Mouse (Mus musculus) liver, adult 2 months (tissue): ENCODE data around the gene Sv2a. TPM values are rescaled to one million over a fixed set of nuclear protein-coding genes. Genes with fewer than 3 reads are reported as not detected.
"Not testable (repeated sequence)": the region's sequence is repeated elsewhere in the genome, so short reads cannot be mapped to it uniquely, and the experiment has no call there.

Source experiments
- DNase-seq: peaks from one replicate; pipeline ENCODE4 v3.0.0-alpha.2; 2011; ENCODE audit warnings: low read depth, low spot score; ENCODE audit errors: extremely low read depth
- H3K27ac ChIP-seq: fragments of 200-500 bp; replicated peaks from 2 replicates; pipeline ENCODE4 v1.5.1; 2012; ENCODE audit warnings: low read depth, mild to moderate bottlenecking, control low read depth, inconsistent platforms, low read length; ENCODE audit not compliant: insufficient read depth
- H3K27me3 ChIP-seq: fragments of 200-500 bp; 2 replicates; pipeline ENCODE4 v1.6.1; 2012; ENCODE audit warnings: mild to moderate bottlenecking, moderate library complexity, low read length, inconsistent platforms; ENCODE audit not compliant: control insufficient read depth, insufficient read depth
- H3K36me3 ChIP-seq: fragments of 200-500 bp; 2 replicates; pipeline ENCODE4 v1.6.1; 2012; ENCODE audit warnings: low read length, inconsistent platforms; ENCODE audit not compliant: control insufficient read depth, insufficient read depth
- H3K4me1 ChIP-seq: fragments of 200-500 bp; 2 replicates; pipeline ENCODE4 v1.6.1; 2011; ENCODE audit warnings: low read length; ENCODE audit not compliant: control insufficient read depth, insufficient read depth
- H3K4me3 ChIP-seq: fragments of 200-500 bp; 2 replicates; pipeline ENCODE4 v1.5.1; 2011; ENCODE audit warnings: low read depth, mild to moderate bottlenecking, control low read depth, low read length, moderate library complexity; ENCODE audit not compliant: insufficient read depth
- H3K79me2 ChIP-seq: fragments of 200-500 bp; 2 replicates; pipeline ENCODE4 v1.6.1; 2012; ENCODE audit warnings: inconsistent platforms, mild to moderate bottlenecking, low read length, moderate library complexity; ENCODE audit not compliant: control insufficient read depth, insufficient read depth
- H3K9ac ChIP-seq: fragments of 200-500 bp; 2 replicates; pipeline ENCODE4 v1.6.1; 2012; ENCODE audit warnings: low read depth, mild to moderate bottlenecking, control low read depth, inconsistent platforms, low read length
- CTCF ChIP-seq: fragments of 200-500 bp; IDR thresholded peaks from 2 replicates; pipeline ENCODE4 v1.5.1; 2011; ENCODE audit warnings: low read depth, low read length, control low read depth
- POLR2A ChIP-seq: fragments of 200-500 bp; IDR thresholded peaks from 2 replicates; pipeline ENCODE4 v1.6.1; 2011; ENCODE audit warnings: low read length, control low read depth; ENCODE audit not compliant: insufficient read depth; ENCODE audit errors: extremely low read depth
- WGBS: fragments of 180-500 bp; shearing (Covaris S2); methylation state at CpG from one replicate; pipeline ENCODE4 v1.1.7; 2018; 5-methylcytosine and 5-hydroxymethylcytosine counted together
- polyA plus RNA-seq: library from polyadenylated mRNA; depleted of rRNA; stranded (reverse); fragments of >200 nt; gene quantifications from 2 replicates; pipeline ENCODE4 v1.2.3, GENCODE M21; 2012
- total RNA-seq: library from RNA; depleted of rRNA; stranded (reverse); fragments of >200 nt; gene quantifications from 2 replicates; pipeline ENCODE4 v1.2.3, GENCODE M21; 2014

Gene Sv2a
- total and polyA plus RNA-seq, 2 experiments = under 0.01 to 0.66 TPM

DNA sequence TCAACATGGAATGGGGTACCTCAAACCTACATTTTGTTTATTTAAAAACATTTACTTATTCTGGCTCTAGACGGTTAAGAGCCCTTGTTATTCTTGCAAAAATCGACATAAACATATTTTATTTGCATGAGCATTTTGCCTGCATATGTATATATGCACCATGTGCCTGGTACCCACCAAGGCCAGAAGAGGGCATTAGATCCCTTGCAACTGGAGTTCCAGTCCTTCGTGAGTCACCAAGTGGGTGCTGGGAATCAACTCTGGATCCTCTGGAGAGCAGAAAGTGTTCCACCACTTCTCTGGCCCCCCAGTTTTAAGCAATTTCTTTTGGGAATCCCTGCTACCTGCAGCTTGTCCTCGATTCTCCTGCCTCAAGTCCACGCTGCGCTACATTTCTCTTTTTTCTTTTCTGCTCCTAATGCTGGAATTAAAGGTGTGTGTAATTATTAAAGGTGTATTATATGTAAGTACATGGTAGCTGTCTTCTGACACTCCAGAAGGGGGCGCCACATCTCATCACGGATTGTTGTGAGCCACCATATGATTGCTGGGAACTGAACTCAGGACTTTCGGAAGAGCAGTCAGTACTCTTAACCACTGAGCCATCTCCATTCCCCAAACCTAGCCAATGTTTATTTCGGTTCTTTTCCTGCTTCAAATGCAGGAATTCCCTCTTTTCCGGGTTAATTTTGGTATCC lies 14.8 kb downstream of the Sv2a start:
- DNase-seq = no peak
- Histone ChIP-seq H3K79me2 (no peaks in the 10 kb centered on the region), H3K4me1 (peaks cover 4% of the 10 kb centered on the region; the same call in 1 of the 2 replicates), H3K27me3 (no peaks in the 10 kb centered on the region), H3K36me3 (no peaks in the 10 kb centered on the region), H3K27ac (no peak overlapping the region), H3K4me3 (no peak overlapping the region), H3K9ac (no peak overlapping the region)
- TF ChIP-seq CTCF = no peak
- TF ChIP-seq POLR2A = no peak
- WGBS = 93% methylated on average over 11 of the region's 11 CpGs

GRCm38 (mm10) chr3:96196437-96197128 lies 15.6 kb downstream of the Sv2a start:
- no peaks in the 10 kb centered on the region for H3K36me3 ChIP-seq
- H3K9ac ChIP-seq = peak overlapping the region; percentile 62
- DNase-seq = no peak
- TF ChIP-seq POLR2A = no peak
- peak; percentile 38; the same call in 1 of the 2 replicates for TF ChIP-seq CTCF
- peaks cover 4% of the 10 kb centered on the region; the same call in 1 of the 2 replicates for H3K4me1 ChIP-seq
- 21% methylated on average over 27 of the region's 27 CpGs for WGBS
- H3K79me2 ChIP-seq = no peaks in the 10 kb centered on the region
- H3K27ac ChIP-seq = peak overlapping the region; percentile 77
- peak overlapping the region; percentile 58 for H3K4me3 ChIP-seq
- H3K27me3 ChIP-seq = no peaks in the 10 kb centered on the region

DNA sequence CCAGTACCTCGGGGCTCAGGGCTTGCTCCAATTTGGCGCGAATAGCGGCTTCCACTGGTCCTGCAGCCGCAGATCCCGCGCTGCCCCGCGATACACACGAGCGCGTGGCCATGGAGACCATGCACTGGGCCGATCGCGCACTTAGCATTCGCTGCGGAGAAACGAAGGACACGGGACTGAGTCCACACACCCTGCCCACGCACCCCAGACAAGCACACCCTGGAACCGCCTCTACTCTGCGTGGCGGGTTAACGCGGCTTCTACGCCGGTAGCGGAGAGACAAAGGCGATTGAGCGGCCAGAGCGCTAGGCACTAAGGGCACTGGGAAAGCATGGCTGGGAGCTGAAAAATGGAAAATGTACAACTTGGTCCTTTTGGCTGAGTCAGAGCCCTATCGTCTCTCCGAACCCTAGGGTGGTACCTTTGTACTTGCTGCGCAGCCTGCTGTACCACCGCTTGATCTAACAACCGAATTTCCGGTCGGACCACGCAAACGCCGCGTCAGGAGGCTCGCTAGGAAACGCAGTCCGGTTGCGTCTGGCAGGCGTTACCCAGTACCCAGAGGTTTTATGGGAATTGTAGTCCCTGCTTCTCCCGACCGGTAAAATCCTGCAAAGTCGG lies 16.3 kb downstream of the Sv2a start:
- Histone ChIP-seq H3K4me1 (peaks cover 4% of the 10 kb centered on the region; the same call in 1 of the 2 replicates), H3K79me2 (no peaks in the 10 kb centered on the region), H3K4me3 (peak overlapping the region; percentile 58), H3K27ac (peak overlapping the region; percentile 77), H3K36me3 (no peaks in the 10 kb centered on the region), H3K27me3 (no peaks in the 10 kb centered on the region), H3K9ac (peak overlapping the region; percentile 62)
- peak; percentile 90 for DNase-seq
- TF ChIP-seq POLR2A = peak; percentile 75
- no peak for TF ChIP-seq CTCF
- under 1% methylated on average over 50 of the region's 50 CpGs for WGBS

DNA sequence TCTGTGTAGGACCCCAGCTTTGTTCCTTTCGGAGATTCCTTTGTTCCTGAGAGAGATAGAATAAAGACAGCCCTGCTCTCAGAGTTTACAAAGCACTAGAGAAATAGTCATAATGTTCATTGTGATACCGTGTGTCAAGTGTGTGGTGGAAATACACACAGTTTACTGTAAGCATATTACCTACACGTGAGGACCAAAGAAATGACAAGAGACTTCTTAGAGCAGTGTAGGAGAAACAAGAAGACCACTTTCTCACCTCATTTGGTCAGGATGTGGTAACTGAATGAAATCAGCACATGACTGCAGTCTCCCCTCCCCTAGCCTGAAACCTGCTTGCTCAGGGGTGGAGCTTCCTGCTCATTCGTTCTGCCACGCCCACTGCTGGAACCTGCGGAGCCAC lies 17.2 kb downstream of the Sv2a start:
- H3K9ac ChIP-seq = peak overlapping the region; percentile 13; the same call in 1 of the 2 replicates
- H3K27me3 ChIP-seq = no peaks in the 10 kb centered on the region
- DNase-seq = peak; percentile 81
- H3K79me2 ChIP-seq = no peaks in the 10 kb centered on the region
- H3K4me3 ChIP-seq = peak overlapping the region; percentile 38; the same call in 1 of the 2 replicates
- H3K27ac ChIP-seq = peak overlapping the region; percentile 40
- 3% methylated on average over 6 of the region's 6 CpGs for WGBS
- H3K4me1 ChIP-seq = peaks cover 4% of the 10 kb centered on the region; the same call in 1 of the 2 replicates
- TF ChIP-seq CTCF (no peak), POLR2A (no peak)
- no peaks in the 10 kb centered on the region for H3K36me3 ChIP-seq

DNA sequence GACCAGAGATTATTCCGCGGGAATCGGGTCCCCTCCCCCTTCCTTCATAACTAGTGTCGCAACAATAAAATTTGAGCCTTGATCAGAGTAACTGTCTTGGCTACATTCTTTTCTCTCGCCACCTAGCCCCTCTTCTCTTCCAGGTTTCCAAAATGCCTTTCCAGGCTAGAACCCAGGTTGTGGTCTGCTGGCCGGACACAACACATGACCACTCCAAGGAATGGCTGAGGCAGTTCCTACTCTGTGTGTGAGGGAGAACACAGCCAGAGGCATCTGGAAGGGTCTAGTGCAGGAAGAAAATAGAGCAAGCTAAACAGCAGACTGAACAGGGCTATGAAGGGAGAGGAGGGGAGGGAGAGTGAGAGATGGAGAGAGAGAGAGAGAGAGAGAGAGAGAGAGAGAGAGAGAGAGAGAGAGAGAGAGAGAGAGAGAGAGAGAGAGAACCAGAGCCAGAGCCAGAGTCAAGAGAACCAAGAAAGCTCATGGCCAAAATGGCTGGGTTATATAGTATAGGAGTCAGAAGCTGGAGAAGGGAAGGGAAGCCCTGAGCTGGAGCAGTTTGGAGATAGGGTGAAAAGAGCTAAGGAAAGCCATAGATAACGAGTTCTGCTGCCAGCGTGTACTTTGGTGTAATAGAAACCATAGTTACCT lies 17.8 kb downstream of the Sv2a start:
- H3K27ac ChIP-seq, H3K36me3 ChIP-seq, H3K4me3 ChIP-seq, H3K9ac ChIP-seq, H3K79me2 ChIP-seq, DNase-seq, H3K27me3 ChIP-seq, H3K4me1 ChIP-seq: not testable (repeated sequence)
- WGBS = 28% methylated on average over 8 of the region's 8 CpGs
